Mouse (Mus musculus) kidney, postnatal 10 days (tissue): ENCODE measurements at regions not wholly inside any gene's neighbourhood (a gene's known extent, or its start where the extent isn't known, plus 50 kb on each side); places are given as distances from the start of the nearest gene placed in this dataset.
A peak's percentile ranks its signal among the peaks of the same experiment; 100 is the strongest.

Source experiments
- DNase-seq: peaks from one replicate; pipeline ENCODE4 v3.0.0; 2021; ENCODE audit warnings: mixed read lengths

DNA sequence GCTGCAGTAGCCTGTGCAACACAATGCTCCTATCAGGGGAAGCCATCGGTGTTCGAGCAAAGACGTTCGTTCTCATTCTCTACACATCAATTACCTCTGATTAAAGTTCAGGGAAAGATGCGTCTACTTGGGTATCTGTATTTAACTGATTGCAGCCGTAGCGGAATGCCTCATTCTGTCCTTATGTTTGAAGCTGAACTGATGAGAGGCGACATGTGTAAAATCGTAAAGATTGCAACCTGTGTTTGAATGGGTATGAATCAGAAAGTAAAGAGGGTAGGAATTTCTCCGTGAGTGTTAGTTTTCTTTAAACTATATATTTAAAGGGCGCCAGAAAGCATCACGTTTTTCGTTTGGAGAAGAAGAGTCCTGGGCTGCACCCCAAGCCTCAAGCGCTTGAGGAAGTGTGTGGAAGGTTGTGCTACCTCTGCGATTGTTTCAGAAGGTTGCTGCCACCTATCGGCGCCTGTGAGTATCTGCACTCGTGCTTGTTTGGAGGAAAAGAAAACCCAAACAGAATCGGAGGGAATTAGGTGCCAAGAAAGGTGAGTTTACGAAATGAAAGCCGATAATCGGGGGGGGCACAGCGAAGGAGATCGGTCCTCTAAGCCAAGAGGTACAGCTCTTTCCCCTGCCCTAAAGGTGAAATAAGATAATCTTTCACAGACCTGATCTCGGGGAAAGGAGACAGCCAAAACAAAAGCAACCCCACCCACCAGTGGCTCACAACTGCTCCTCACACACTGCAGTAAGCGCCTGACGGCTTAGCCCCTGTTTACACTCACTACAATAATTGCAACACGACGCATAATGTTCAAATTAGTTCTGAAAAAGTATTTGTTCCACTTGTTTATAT is 346.4 kb upstream of the Prkcq start:
- peak; percentile 77 for DNase-seq

DNA sequence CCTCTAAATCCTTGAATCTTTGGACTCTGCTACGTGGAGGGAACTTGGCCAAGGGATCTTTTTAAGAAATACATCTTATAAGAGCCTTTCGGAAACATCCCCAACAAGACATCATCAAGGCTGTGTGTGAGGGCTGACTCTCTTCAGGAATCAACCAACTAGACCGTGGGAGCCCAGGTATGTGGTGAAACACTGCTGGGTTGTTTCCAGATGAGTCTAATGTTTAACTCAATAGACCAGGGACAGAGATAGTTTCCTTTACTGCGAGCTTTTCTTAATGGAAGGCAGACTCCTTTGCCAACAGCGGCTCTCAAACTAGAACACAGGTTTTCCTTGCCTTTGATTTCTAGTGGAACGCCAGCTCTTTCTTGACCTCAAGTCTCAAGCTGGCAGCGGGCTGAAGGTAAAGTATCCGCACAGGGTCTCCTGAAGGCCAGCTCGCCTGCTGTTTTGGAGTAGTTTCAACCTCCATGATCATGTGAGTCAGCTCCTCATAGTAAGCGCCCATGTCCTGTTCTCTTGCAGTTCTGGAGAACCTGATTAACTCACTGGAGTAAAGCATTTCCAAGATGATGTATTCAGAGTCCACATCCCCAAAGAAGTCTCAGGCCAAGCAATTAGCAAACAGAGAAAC is 345.7 kb upstream of the Prkcq start:
- DNase-seq, result peak; percentile 5

DNA sequence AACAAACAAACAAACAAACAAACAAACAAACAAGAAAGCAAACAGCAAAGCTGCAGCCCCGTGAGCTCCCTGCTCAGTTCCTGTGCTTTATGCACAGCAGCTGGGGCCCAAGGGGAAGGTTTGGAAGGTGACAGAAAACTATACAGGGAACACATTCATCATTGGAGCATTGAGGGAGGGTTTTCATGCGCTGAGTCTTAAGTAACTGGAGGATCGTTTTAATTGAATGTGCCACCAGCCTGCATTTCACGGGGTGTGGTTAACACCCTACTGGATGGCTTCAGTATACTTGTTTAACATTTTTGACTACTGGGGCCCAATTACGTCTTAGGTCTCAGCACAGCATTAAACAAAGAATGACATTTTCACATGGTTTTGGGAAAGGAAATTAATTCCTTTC is 331.9 kb upstream of the Prkcq start:
- no peak for DNase-seq

- no peak for DNase-seq
Observed at GRCm38 (mm10) chr2:10861654-10862292, 310.1 kb upstream of the Prkcq start.

GRCm38 (mm10) chr2:10864451-10864850 is 307.5 kb upstream of the Prkcq start:
- no peak for DNase-seq

DNA sequence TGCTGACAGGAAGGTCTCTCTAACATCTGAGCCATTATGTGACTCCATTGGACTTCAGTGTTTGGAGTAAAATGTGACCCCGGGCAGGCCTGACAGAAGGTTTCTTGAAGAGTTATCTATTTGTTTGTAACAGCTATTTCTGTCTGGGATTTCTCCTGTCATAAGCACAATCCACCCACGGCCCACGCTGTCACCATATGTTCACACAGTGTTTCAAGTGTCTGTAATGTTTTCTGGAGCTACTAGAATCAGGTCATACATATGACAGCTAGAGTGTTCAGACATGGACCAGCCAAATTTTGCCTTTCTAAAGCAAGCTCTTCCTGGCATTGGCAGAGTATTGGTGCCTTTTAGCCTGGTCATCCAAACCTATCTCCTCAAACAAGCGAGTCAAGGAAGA is 297.6 kb upstream of the Prkcq start:
- DNase-seq, result no peak

- DNase-seq, result no peak
Observed at GRCm38 (mm10) chr2:10901926-10902325, 270.0 kb upstream of the Prkcq start.

GRCm38 (mm10) chr2:10919955-10920354 is 252.0 kb upstream of the Prkcq start:
- DNase-seq, result no peak

DNA sequence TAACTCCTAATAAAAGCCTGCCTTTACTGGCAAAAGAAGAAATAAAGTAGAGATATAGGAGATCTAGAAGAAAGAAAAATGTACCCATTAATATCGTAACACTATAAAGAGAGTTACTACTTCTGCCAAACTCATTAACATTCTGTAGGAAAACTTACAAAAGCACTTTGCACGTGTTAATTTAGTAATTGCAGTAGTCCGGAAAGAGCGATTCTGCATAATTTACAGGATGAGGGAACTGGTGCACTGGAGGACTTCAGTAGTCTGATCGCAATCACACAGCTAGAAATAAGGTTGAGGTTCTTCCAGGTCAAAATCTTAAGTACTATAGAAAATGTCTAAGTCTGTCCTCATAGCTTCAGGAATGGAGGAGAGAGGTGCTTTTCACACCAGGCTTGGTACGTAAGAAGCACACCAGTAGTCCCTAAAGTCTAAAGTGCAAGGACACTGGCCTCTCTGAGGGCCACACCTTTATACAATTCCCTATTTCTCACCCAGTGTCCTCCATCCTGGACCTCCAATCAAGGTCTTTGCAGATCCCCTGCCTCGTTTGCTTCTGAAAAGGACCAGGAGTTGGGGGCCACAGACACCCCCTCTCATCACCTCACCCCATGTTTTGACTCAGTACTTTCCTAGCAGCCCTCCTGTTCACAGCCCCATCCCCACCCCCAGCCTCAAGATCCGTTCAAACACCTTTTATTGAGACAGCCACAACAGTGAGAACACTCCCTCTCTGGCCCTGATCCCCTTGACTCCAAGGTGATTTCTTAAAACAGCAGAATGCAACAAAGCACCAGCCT is 251.0 kb upstream of the Prkcq start:
- DNase-seq, result no peak

DNA sequence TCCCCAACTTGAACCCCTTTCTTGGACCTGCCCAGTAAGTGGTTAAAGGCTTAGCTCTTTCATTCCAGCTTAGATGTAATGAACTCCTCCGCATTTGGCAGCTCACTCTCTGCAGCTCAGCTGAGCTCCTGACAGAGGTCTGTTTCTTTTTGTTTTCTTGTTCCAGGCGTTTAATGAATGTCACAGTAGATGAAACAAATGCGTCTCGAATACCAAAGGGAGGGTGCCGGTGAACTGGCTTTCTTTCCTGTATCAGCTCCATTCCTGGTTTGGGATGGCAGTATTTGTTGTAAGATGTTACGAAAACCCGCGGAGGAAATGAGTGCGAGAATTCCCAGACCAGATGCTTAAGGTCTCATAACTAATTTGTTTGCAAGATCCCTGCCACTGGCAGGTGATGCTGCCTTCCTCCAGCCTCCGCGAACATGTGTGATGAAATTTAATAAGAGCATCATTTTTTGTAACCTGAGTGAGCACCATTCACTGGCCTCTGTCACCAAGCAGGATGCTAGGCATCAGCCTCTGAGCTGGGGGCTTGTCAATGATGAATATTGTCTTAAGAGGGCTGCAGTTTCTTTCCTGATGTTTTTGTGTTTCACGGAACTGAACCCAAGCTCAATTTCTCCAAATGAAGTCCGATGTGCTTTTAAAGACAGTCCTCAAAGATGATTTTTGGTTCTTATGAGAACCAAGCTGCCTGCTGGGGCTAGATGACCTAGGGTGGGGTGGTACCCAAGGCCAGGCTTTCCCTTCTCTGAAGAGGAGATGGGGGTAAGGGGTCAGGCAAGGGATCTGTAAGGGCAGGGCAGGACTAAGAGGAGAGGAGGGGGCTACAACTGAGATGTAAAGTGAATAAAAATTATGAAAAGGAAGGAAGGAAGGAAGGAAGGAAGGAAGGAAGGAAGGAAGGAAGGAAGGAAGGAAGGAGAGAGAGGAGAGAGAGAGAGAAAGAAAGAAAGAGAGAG is 250.1 kb upstream of the Prkcq start:
- no peak for DNase-seq

DNA sequence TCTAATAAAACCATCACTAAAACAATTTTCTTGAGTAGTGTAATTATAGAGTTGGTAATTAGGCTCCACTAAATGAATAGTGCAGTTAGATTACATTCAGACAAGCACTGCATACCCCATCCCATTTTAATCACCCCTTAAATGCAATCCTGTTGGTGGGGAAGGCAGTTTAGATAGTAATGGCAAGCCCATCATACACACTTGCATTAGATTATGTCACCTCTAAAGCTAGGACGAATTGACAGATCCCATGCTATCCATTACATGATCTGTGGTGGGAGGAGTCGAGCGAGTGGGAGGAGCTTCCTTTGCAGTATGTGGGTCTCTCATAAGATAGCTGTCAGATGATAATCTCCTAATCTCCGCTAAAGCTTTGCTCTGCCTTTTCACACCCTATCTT is 247.9 kb upstream of the Prkcq start:
- DNase-seq, result no peak

DNA sequence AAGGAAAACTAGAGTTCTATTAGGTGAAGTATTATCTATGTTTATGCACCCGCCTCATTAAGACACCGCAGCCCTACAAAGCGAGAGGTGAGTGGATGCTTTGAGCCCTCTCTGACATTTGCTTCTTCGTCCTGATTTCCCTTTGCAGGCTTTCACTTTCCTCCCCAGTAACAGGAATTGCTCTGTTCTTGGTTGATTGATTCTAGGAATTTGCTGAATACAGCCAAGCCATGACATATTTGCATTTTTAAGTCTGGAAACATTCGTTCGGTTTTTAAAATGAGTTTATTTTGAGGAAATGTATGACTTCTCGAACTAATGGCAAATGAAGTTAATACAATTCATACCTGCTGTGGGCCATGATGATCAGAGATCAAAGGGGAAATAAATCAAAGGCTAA is 246.5 kb upstream of the Prkcq start:
- DNase-seq, result no peak

DNA sequence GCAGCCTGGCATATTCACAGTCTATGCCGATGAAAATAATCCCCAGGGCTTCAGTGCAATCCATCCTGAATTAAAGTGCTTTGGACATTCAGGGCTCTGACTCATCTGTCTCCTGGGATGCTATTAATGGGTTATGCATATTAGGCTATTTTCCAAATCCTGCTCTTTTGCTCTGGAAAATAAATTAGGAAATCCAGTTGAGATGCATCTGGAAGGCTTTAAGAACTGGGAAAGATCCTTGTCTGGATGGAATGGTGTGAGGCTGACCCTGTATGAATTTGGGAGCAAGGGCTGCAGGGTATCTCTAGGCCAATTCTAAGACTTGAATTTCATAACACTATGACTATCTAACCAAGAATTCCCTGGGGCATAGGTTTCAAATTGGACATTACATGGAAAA is 234.5 kb upstream of the Prkcq start:
- no peak for DNase-seq

DNA sequence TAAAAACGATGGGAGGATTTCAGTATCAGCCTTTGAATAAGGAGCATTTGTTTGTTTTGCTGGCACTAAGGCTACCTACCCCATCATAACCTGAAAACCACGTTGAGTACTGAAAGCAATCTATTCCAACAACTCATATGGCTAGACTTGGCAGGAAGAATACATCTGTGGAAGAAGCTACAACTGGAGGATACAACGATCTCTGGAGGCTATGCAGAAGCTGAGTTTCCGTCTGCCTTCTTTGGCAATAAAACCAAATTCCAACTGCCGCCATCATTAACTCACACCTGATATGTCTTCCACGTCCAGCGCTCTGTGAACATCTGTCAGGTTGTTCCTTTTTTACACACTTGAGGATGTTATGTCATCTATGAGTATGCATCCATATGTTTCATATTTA is 206.7 kb upstream of the Prkcq start:
- no peak for DNase-seq

DNA sequence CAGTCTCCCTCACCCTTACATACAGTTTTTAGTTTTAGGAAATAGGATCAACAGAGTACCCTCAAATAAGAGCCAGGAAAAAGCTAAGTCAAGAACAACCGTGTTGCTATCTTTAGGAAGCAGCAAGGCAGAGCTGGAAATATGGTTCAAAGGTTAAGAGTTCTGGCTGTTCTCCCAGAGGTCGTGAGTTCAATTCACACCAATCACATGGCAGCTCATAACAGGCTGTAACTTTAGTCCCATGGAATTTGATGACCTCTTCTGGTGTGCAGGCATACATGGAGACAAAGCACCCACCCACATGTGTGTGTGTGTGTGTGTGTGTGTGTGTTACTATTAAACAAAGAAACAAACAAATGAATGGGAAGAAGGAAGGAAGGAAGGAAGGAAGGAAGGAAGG is 205.0 kb upstream of the Prkcq start:
- DNase-seq, result peak; percentile 39

GRCm38 (mm10) chr2:10969111-10969689 is 202.7 kb upstream of the Prkcq start:
- no peak for DNase-seq

GRCm38 (mm10) chr2:10972051-10972450 is 199.9 kb upstream of the Prkcq start:
- no peak for DNase-seq

DNA sequence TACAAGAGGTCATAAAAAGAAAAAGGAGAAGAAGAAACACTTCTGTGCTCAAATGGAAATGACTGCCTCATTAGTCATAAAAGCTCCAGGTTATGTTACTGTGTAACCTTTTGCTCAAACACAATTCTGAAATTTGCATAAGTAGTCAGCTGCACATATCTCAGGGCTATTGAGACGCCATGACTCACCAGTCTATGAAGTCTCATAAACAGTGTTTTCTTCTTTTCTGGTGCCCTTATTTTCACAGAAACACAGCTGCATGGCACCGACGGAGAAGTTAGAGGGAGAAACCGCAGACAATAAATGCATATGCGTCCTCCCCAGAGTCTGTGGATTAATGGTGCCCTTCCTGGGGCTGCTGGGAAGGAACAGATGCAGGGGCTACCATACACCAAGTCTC is 193.1 kb upstream of the Prkcq start:
- DNase-seq, result no peak

DNA sequence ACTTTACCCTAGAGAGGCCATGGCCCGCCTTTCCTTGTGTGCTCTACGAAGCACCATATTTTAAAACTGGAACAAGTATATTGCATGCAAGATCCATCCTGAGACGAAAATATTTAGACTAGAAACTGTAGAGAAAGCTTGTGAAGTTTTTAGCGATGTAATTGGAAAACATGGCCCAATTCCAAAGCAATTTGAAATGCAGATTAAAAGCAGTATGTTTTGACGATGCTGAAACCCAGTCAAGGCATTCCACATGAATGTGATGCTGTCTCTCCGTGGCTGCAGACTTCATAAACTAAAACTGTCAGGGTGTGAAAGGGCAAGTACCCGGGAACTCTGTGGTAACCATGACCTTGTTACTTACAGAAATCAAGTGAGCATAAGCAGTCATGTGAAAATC is 185.8 kb upstream of the Prkcq start:
- DNase-seq, result no peak

DNA sequence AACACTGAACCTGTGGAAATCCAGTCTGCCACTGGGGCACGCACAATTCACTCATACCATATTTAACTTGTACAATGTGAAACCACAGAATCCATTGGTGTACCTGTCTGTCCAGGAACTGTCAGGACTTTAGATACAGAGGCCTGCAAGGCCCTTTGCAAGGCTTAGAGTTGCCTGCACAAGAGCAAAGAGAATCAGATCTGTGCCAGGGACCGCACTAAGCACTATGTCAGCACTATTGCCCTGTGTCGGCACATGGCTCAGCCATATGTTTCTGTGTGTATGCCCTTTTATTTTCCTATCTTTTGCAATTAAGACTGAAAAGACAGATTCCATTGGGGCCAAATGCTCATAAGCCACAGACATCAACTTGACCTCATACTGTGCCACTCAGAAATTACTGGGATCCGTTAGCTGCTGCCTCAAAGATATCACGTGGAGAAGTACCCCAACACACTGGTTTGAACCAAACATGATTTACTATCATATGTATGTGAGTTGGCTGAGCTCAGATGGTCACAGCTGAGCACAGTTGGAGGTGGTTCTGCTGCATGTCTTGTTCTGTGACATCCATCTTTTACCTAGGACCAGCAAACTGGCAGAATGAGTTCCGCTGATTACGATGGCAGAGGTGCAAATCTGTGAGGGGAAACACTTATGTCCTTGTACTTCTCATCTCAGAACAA is 181.7 kb upstream of the Prkcq start:
- no peak for DNase-seq

DNA sequence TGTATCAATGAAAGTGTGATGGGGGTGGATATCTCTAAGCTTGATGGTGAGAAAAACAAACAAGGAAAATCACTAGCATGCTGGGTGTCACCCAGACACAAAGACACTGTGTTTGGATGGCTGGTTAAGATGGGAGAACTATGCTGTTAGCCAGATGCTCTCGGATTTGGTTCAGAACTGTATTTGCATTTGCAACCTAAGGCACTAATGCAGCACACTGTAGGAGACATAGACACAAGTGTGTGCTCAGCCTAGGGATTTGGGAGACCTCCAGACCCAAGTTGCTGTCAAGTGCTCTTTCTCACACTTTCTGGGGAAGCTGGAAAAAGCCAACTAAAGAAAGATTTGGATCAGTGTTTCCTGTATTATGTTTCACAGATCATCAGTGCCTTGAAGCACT is 173.1 kb upstream of the Prkcq start:
- no peak for DNase-seq
